In the genomic region with DNA sequence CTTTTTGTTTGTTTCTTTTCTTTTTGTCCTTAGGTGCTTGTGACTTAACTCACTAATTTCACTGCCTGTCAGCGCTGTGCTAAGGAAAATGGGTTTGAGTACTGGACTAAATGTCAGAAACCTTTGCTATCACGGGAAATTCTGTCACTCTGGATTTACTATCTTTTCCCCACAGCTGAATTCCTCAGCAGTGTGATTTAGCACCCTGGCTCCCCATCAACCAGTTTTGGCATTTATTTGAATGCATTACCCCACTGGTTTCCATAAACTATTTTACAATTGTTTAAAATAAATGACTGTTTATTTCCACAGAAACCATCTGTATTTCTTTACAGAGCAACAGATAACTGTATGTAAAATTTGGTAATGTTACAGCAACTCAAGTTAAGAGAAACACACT, we compare ENCODE assay signal across 18 mouse cellular contexts.
DNase-seq lines count a peak whose midpoint lies in the region; ATAC-seq and TF ChIP-seq lines count a peak whose summit lies in the region.
"Had no signal": no experiment of that assay in that cellular context is flagged by ENCODE, and none has a peak within 500 bp of the region (broad histone marks: within the 10 kb centered on the region; RNA-seq: fewer than 3 reads in every experiment).

No protein-coding gene starts in this region.

- no peaks in the 10 kb centered on the region for H3K9me3 ChIP-seq in heart, embryonic 15.5 days (replicated peaks)
- no peaks in the 10 kb centered on the region for H3K9me3 ChIP-seq in heart, embryonic 10.5 days
- no peaks in the 10 kb centered on the region for H3K9me3 ChIP-seq in lung, embryonic 14.5 days (ENCODE audit: low read depth, low read length)
- no peaks in the 10 kb centered on the region for H3K9me3 ChIP-seq in intestine, embryonic 15.5 days
- H3K9me3 ChIP-seq in stomach, postnatal 0 days (ENCODE audit: control insufficient read depth, low read length), result no peaks in the 10 kb centered on the region
- H3K9me3 ChIP-seq: embryonic facial prominence, embryonic 12.5 days; hindbrain, embryonic 13.5 days had no signal

- H3K4me3 ChIP-seq in heart, embryonic 15.5 days, result no peak overlapping the region
- no peak overlapping the region for H3K4me3 ChIP-seq in heart, embryonic 10.5 days
- no peak overlapping the region for H3K4me3 ChIP-seq in lung, embryonic 14.5 days (ENCODE audit: low read depth, low read length)
- no peak overlapping the region for H3K4me3 ChIP-seq in intestine, embryonic 15.5 days (replicated peaks)
- H3K4me3 ChIP-seq in stomach, postnatal 0 days (ENCODE audit: low read depth, low read length), result no peak overlapping the region
- H3K4me3 ChIP-seq: embryonic facial prominence, embryonic 12.5 days; hindbrain, embryonic 13.5 days had no signal

- TF ChIP-seq EP300 in stomach, postnatal 0 days (optimal IDR thresholded peaks at IDR 0.05), result no peak

- no peak overlapping the region for H3K9ac ChIP-seq in heart, embryonic 15.5 days
- no peak overlapping the region for H3K9ac ChIP-seq in lung, embryonic 14.5 days
- H3K9ac ChIP-seq in intestine, embryonic 15.5 days, result no peak overlapping the region
- no peak overlapping the region for H3K9ac ChIP-seq in stomach, postnatal 0 days (ENCODE audit: low read length)
- H3K9ac ChIP-seq: embryonic facial prominence, embryonic 12.5 days; hindbrain, embryonic 13.5 days had no signal

- H3K27me3 ChIP-seq in heart, embryonic 15.5 days, result no peaks in the 10 kb centered on the region
- H3K27me3 ChIP-seq in heart, embryonic 10.5 days (ENCODE audit: insufficient read depth, poor library complexity, severe bottlenecking), result no peaks in the 10 kb centered on the region
- no peaks in the 10 kb centered on the region for H3K27me3 ChIP-seq in lung, embryonic 14.5 days (ENCODE audit: insufficient read depth, low read length)
- no peaks in the 10 kb centered on the region for H3K27me3 ChIP-seq in intestine, embryonic 15.5 days (replicated peaks)
- no peaks in the 10 kb centered on the region for H3K27me3 ChIP-seq in stomach, postnatal 0 days (ENCODE audit: control insufficient read depth, insufficient read depth, low read length)
- H3K27me3 ChIP-seq: embryonic facial prominence, embryonic 12.5 days; hindbrain, embryonic 13.5 days; Patski had no signal

- no peak for DNase-seq in heart, embryonic 10.5 days (ENCODE audit: low spot score)
- peak; percentile 65 for DNase-seq in lung, embryonic 14.5 days
- DNase-seq in lung, postnatal 4 days, result no peak
- no peak for DNase-seq in stomach, postnatal 0 days (ENCODE audit: low spot score)
- DNase-seq in frontal cortex, postnatal 25 days (ENCODE audit: low spot score in 2 of 2), result no peak
- DNase-seq: adrenal gland, postnatal 14 days; cerebellum, adult 11-12 months; cerebellum, adult 9-10 months; cerebellum, postnatal 25 days; gastrocnemius, postnatal 25 days; heart, postnatal 36 days had no signal

- no peak overlapping the region for H3K4me2 ChIP-seq in heart, embryonic 15.5 days
- no peak overlapping the region for H3K4me2 ChIP-seq in lung, embryonic 14.5 days
- H3K4me2 ChIP-seq in intestine, embryonic 15.5 days (replicated peaks), result no peak overlapping the region
- no peak overlapping the region for H3K4me2 ChIP-seq in stomach, postnatal 0 days (replicated peaks; ENCODE audit: low read depth)
- H3K4me2 ChIP-seq: embryonic facial prominence, embryonic 12.5 days; hindbrain, embryonic 13.5 days had no signal

- no peak for TF ChIP-seq CTCF in lung, embryonic 14.5 days (IDR thresholded peaks at IDR 0.05; ENCODE audit: low read depth)
- no peak for TF ChIP-seq CTCF in stomach, postnatal 0 days (IDR thresholded peaks at IDR 0.05; ENCODE audit: low read depth)

- peaks cover 30% of the 10 kb centered on the region for H3K4me1 ChIP-seq in heart, embryonic 15.5 days (replicated peaks)
- H3K4me1 ChIP-seq in heart, embryonic 10.5 days, result peaks cover 57% of the 10 kb centered on the region
- H3K4me1 ChIP-seq in lung, embryonic 14.5 days (ENCODE audit: insufficient read depth), result peaks cover 11% of the 10 kb centered on the region; the same call in 1 of the 2 replicates
- H3K4me1 ChIP-seq in intestine, embryonic 15.5 days (replicated peaks), result peaks cover 23% of the 10 kb centered on the region
- peaks cover 7% of the 10 kb centered on the region for H3K4me1 ChIP-seq in stomach, postnatal 0 days (replicated peaks; ENCODE audit: control insufficient read depth, insufficient read depth)

- 44% methylated on average over 2 of the region's 2 CpGs for WGBS in heart, embryonic 15.5 days
- WGBS in heart, embryonic 10.5 days, result 51% methylated on average over 2 of the region's 2 CpGs
- WGBS in lung, embryonic 14.5 days, result 37% methylated on average over 2 of the region's 2 CpGs
- 40% methylated on average over 2 of the region's 2 CpGs for WGBS in intestine, embryonic 15.5 days
- 38% methylated on average over 2 of the region's 2 CpGs for WGBS in stomach, postnatal 0 days

- H3K36me3 ChIP-seq in heart, embryonic 15.5 days, result no peaks in the 10 kb centered on the region
- no peaks in the 10 kb centered on the region for H3K36me3 ChIP-seq in heart, embryonic 10.5 days
- H3K36me3 ChIP-seq in lung, embryonic 14.5 days (ENCODE audit: insufficient read depth), result no peaks in the 10 kb centered on the region
- no peaks in the 10 kb centered on the region; the same call in 1 of the 2 replicates for H3K36me3 ChIP-seq in intestine, embryonic 15.5 days
- no peaks in the 10 kb centered on the region for H3K36me3 ChIP-seq in stomach, postnatal 0 days (ENCODE audit: control insufficient read depth, insufficient read depth, low read length)
- H3K36me3 ChIP-seq: embryonic facial prominence, embryonic 12.5 days; hindbrain, embryonic 13.5 days had no signal

- H3K27ac ChIP-seq in heart, embryonic 15.5 days, result 0 out of 2 replicates have a peak overlapping the region, but pooled peaks have one; percentile 12
- H3K27ac ChIP-seq in heart, embryonic 10.5 days, result no peak overlapping the region
- no peak overlapping the region for H3K27ac ChIP-seq in lung, embryonic 14.5 days (ENCODE audit: low read depth)
- peak overlapping the region; percentile 44; the same call in 1 of the 2 replicates for H3K27ac ChIP-seq in intestine, embryonic 15.5 days
- H3K27ac ChIP-seq in stomach, postnatal 0 days (replicated peaks), result peak overlapping the region; percentile 40; the same call in 1 of the 2 replicates
- H3K27ac ChIP-seq: embryonic facial prominence, embryonic 12.5 days; hindbrain, embryonic 13.5 days had no signal

- ATAC-seq in heart, embryonic 15.5 days (replicated peaks; ENCODE audit: insufficient number of reproducible peaks, insufficient read depth, low FRiP score, low read depth), result no peak
- ATAC-seq in lung, embryonic 14.5 days (ENCODE audit: insufficient read depth), result no peak
- no peak for ATAC-seq in intestine, embryonic 15.5 days
- ATAC-seq in stomach, postnatal 0 days (ENCODE audit: low FRiP score, low TSS enrichment), result no peak
- ATAC-seq: activated CD4-positive, CD25-positive, alpha-beta regulatory T cell, adult 4 months; forebrain, embryonic 16.5 days; Patski had no signal

Comparison
In these comparisons a context has a peak if more than half of its experiments do, and no peak if none do; other contexts are left out.
1. H3K27ac ChIP-seq: peak in heart, embryonic 15.5 days (single experiment), intestine, embryonic 15.5 days (single experiment) and stomach, postnatal 0 days (single experiment); none in heart, embryonic 10.5 days (single experiment) and lung, embryonic 14.5 days (single experiment).